Mouse (Mus musculus) ES-Bruce4 (cell line): Measurements from ENCODE around the gene Arid3c.

Experiments
- CTCF ChIP-seq: IDR thresholded peaks from one replicate; pipeline ENCODE4 v1.8.1; 2011; ENCODE audit warnings: low read depth, low read length
- POLR2A ChIP-seq: IDR thresholded peaks from one replicate; pipeline ENCODE4 v1.8.1; 2011; ENCODE audit warnings: low read length; ENCODE audit not compliant: insufficient read depth

DNA sequence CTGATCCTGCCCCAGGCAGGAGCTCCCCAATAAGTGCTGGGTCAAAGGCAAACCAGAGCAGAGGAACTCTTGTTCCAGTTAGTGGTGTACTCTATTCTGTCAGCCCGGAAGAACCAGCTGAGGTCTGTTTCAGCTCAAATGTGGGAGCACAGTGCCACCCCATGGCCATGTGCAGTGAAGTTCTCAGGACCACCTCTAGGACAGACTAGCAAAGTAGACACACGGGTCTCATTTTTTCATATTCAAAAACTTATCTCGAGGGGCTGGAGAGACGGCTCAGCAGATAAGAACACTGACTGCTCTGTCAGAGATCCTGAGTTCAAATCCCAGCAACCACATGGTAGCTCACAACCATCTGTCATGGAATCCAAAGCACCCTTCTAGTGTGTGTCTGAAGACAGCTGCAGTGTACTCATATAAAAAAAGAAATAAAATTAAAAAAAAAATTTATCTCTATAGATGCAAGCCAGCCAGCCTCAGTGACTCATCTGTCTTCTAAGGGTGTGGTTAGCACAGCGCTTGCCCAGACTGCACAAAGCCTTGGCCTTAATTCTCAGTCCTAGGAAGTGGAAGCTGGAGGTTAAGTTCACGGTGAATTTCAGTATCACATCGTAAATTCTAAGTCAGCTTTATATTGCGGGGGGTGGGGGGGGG is 6.8 kb upstream of the Arid3c start:
- TF ChIP-seq CTCF (peak; percentile 91), POLR2A (no peak)
